Mouse (Mus musculus) Patski (cell line): ENCODE measurements around the gene Col23a1. TPM values are rescaled to one million over a fixed set of nuclear protein-coding genes. Genes with fewer than 3 reads are reported as not detected.

Source experiments
- ATAC-seq: fragments of 100-300 bp; one replicate; pipeline ENCODE4 v1.8.0; 2021
- CTCF ChIA-PET: fragments of 350-600 bp; sonication (Branson Sonifier 250); formaldehyde crosslinking; loops from one replicate; lab custom pipeline; 2022; ENCODE audit warnings: inconsistent platforms; lab: Charles Lee
- POLR2A ChIA-PET: fragments of 350-600 bp; sonication (Branson Sonifier 250); formaldehyde crosslinking; loops from one replicate; lab custom pipeline; 2022; ENCODE audit warnings: antibody characterized with exemption, inconsistent platforms; lab: Charles Lee
- DNase-seq: peaks from one replicate; pipeline ENCODE4 v3.0.0-alpha.2; 2011; ENCODE audit warnings: low read depth, low spot score
- H3K27me3 ChIP-seq: fragments of 371-371 bp; one replicate; pipeline ENCODE4 v1.5.1; 2021
- CTCF ChIP-seq: fragments of 100-300 bp; IDR thresholded peaks from one replicate; pipeline ENCODE4 v1.5.1; 2021
- in situ Hi-C: fragments of 300-500 bp; cut with MboI; formaldehyde crosslinking; loops from 3 replicates; pipeline ENCODE4 v1.11.1; 2018; ENCODE audit warnings: low pct_unique_long_range_greater_than_20kb, mixed read lengths
- polyA plus RNA-seq: library from polyadenylated mRNA; unstranded; gene quantifications from one replicate; pipeline ENCODE4 v1.2.3, GENCODE M21; 2021

Col23a1 gene
- polyA plus RNA-seq, 1 experiment from 2014 or later, result 3.5 TPM

DNA sequence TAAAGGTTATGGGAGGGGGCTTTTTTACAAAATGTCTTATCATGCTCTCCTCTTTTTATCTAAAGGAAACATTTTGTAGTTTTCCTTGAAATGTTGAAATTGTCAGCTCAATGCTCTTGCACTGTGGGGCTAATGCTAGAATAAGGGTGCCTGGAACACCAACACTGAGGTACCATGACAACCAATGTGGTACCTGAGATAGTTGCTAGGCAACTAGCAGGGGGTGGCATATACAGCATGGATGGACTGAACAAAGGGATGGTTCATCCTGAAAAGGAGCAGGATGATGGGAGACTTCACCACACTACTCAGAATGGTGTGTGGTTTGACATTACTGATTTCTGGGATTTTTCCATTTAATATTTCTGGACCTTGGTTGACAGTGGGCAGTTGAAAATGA, 30.9 kb downstream of the Col23a1 start:
- in situ Hi-C loops, result no loop called here
- no peak for TF ChIP-seq CTCF
- ChIA-PET CTCF (interaction anchor here (1.2 kb wide), 1 partner anchor 219 kb away, joined by 3 read pairs; no protein-coding TSS in a partner anchor), POLR2A (no interaction called here)
- DNase-seq (no peak), ATAC-seq (no peak)
- H3K27me3 ChIP-seq, result no peaks in the 10 kb centered on the region

DNA sequence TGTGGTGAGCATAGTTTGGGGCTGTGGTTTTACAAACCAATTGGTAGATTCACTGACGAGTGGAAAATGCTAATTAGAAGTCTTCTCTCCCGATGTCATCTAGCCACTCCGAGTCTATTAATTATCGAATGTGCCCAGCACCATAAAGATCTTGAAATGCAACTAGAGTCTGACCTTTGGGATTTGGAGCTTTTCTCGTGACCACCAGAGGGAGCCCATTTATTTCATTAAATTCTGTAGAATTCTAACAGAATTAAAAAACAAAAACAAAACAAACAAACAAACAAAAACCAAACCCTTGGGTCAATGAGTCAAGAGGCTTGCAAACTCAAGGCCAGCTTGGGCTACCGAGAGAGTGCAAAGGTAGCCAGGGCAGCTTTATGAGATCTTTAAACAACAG, 37.2 kb downstream of the Col23a1 start:
- in situ Hi-C loops, result loop anchor here (5.0 kb wide), 1 partner anchor 200 kb away; no protein-coding TSS in a partner anchor
- ChIA-PET CTCF (interaction anchor here (0.9 to 2.4 kb wide), 4 partner anchors 202 to 212 kb away, joined by 3 to 8 read pairs (median 5); no protein-coding TSS in a partner anchor), POLR2A (interaction anchor here (0.6 kb wide), 1 partner anchor 210 kb away, joined by 3 read pairs; no protein-coding TSS in a partner anchor)
- DNase-seq, result no peak
- no peaks in the 10 kb centered on the region for H3K27me3 ChIP-seq
- TF ChIP-seq CTCF, result peak; percentile 60
- ATAC-seq, result no peak

GRCm38 (mm10) chr11:51328387-51328942, 38.7 kb downstream of the Col23a1 start:
- CTCF ChIA-PET, result no interaction called here
- peak; percentile 92 for ATAC-seq
- TF ChIP-seq CTCF, result no peak
- POLR2A ChIA-PET, result no interaction called here
- no peaks in the 10 kb centered on the region for H3K27me3 ChIP-seq
- peak; percentile 67 for DNase-seq
- in situ Hi-C loops, result loop anchor here (5.0 kb wide), 1 partner anchor 199 kb away; no protein-coding TSS in a partner anchor

DNA sequence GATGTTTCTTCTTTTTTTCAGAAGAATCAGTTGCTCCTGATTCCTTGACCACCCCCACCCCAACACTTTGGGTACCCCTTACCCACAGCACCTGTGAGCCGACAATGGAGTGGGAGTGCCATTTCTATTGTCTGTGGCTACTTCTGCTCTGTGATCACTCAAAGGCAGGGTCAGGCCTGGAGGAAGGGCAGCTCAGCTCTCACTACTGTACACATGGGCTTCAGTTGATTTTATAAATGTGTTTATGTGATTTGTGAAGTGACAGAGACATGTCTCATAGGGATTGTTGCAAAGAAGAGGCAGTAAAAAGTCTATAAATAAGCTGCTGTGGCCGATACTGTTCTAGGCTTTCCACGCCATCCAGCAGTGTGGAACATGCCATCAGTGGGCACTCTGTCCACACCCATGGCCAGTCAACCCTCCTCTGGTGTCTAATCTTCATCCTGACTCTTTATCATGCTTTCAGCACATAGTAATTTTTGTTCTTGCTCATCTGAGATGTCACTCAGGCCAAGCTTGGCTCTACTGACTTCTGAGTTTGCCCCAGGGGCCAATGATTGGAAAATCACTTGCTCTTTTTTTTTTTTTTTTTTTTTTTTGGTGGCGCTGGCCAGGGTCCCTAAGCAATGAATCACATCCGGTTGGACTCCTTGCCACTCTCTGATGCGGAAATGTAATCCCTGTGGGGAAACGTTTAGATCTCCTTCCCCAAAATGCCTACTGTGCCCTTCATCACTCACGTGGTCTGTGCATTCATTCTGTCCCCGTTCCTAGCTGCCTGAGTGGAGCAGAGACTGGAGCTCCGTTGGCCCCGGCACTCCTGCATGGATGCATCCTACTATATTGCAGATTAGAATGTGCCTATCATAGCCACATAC, 40.4 kb downstream of the Col23a1 start:
- ATAC-seq, result no peak
- ChIA-PET CTCF (interaction anchor here (1.0 kb wide), 1 partner anchor 11 kb away, joined by 3 read pairs; no protein-coding TSS in a partner anchor), POLR2A (interaction anchor here (0.6 to 0.7 kb wide), 2 partner anchors 97 to 192 kb away, joined by 3 to 5 read pairs; no protein-coding TSS in a partner anchor)
- H3K27me3 ChIP-seq, result no peaks in the 10 kb centered on the region
- TF ChIP-seq CTCF, result no peak
- in situ Hi-C loops, result loop anchor here (5.0 kb wide), 1 partner anchor 197 kb away; no protein-coding TSS in a partner anchor
- DNase-seq, result no peak

DNA sequence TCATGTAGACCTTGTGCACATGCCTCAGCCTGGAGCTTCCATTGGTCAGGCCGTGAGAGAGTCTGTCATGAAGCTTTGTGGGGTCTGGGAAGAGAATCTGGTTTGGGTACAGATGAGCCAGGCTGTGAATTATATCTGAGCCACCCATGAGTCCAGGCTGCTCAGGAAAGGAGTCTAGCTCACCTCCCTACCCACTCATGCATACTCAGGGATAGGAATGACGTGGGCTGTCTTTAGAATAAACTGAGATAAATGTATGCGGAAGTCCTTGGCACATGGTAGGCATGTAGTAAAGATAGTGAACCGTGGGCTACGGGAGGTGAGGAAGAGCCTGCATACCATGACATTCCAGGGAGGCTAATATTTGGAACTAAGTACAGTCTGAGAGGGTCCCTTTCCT, 44.3 kb downstream of the Col23a1 start:
- POLR2A ChIA-PET, result no interaction called here
- in situ Hi-C loops, result no loop called here
- CTCF ChIA-PET, result no interaction called here
- H3K27me3 ChIP-seq, result peaks cover 5% of the 10 kb centered on the region
- no peak for TF ChIP-seq CTCF
- DNase-seq, result no peak
- ATAC-seq, result no peak

- H3K27me3 ChIP-seq, result peaks cover 5% of the 10 kb centered on the region
- POLR2A ChIA-PET, result no interaction called here
- DNase-seq, result no peak
- in situ Hi-C loops, result no loop called here
- CTCF ChIA-PET, result no interaction called here
- ATAC-seq, result no peak
- TF ChIP-seq CTCF, result no peak
Measured at GRCm38 (mm10) chr11:51337585-51337984, 47.9 kb downstream of the Col23a1 start.

- in situ Hi-C loops, result no loop called here
- H3K27me3 ChIP-seq, result peaks cover 5% of the 10 kb centered on the region
- ChIA-PET CTCF (no interaction called here), POLR2A (no interaction called here)
- ATAC-seq (no peak), DNase-seq (no peak)
- no peak for TF ChIP-seq CTCF
Measured at GRCm38 (mm10) chr11:51338416-51338815, 48.7 kb downstream of the Col23a1 start.

DNA sequence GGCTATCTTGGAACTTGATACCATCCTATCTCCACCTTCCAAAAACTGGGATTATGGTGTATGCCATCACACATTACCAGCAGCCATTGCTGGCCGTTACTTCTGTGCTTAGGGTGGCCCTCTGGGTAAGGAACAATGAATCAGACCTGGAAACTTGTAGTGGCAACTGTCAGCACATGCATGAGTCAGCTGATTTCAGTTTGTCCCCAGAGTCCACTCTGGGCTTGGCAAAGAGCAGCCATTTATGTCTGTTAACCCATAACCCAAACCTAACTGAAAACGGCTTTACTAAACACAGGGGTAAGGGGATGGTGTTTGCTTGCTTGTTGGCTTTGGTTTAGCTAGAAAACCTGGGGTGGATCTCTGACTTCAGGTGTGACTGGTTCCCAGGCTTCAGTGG, 51.4 kb downstream of the Col23a1 start:
- TF ChIP-seq CTCF, result no peak
- in situ Hi-C loops, result no loop called here
- ATAC-seq (no peak), DNase-seq (no peak)
- ChIA-PET CTCF (interaction anchor here (1.2 to 1.5 kb wide), 2 partner anchors 11 to 12 kb away, joined by 3 read pairs; no protein-coding TSS in a partner anchor), POLR2A (no interaction called here)
- H3K27me3 ChIP-seq, result peaks cover 5% of the 10 kb centered on the region

DNA sequence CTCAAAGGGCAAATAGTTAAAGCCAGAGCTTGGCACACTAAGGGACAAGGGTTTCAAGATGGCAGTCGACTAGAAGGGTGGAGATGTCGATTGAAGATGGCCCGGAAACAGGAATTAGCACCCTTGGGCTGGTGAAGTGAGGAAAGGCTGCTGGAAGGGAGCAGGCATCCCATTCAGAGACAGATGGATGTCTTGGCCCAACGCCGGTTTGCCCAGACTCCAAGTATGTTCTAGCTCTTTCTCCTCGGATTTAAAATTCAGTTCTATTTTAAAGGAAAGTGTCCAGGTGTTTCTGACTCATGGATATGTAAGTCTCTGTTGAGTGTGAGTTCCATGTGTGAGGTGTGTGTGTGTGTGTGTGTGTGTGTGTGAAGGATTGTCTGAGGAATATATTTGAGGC, 53.1 kb downstream of the Col23a1 start:
- POLR2A ChIA-PET, result no interaction called here
- in situ Hi-C loops, result no loop called here
- DNase-seq (no peak), ATAC-seq (no peak)
- CTCF ChIA-PET, result no interaction called here
- TF ChIP-seq CTCF, result no peak
- no peaks in the 10 kb centered on the region for H3K27me3 ChIP-seq

DNA sequence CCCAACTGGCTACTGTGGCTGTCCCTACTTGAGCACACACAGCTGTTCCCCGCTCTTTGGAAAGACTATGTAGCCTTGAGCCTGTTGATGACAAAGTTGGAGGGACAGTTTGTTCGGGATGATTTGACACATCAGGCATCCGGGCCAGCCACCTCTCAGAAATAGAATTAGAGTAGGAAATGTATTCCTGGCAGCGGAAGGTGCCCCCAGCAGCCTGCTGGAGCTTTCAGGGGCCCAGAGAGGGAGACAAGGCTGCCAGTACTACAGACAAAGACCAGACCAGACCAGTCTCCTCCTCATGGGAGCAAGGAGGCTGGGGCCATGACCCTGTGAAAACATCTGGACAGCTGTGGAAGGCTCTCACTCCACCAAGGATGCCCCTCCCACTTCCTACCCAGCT, 53.6 kb downstream of the Col23a1 start:
- TF ChIP-seq CTCF, result no peak
- in situ Hi-C loops, result no loop called here
- ChIA-PET POLR2A (no interaction called here), CTCF (no interaction called here)
- DNase-seq (no peak), ATAC-seq (no peak)
- no peaks in the 10 kb centered on the region for H3K27me3 ChIP-seq
